Mouse (Mus musculus): Measurements from ENCODE around the gene Trmt13.

The Trmt13 gene

GRCm38 (mm10) chr3:116547430-116547829 is 67.0 kb downstream of the Trmt13 start:
- no peak for DNase-seq (ENCODE audit: low read depth, low spot score)

- DNase-seq (ENCODE audit: low read depth, low spot score): no peak
These were observed 71.9 kb downstream of the Trmt13 start for GRCm38 (mm10) chr3:116542532-116542931.

- no peak for DNase-seq (ENCODE audit: low read depth, low spot score)
These were observed 72.3 kb downstream of the Trmt13 start for GRCm38 (mm10) chr3:116542070-116542469.

- DNase-seq (ENCODE audit: low read depth, low spot score): no peak
These were observed 77.2 kb downstream of the Trmt13 start for GRCm38 (mm10) chr3:116537200-116537573.

GRCm38 (mm10) chr3:116536428-116537199 is 77.8 kb downstream of the Trmt13 start:
- no peak for DNase-seq (ENCODE audit: low read depth, low spot score)

All from CD4-positive, CD25-positive, alpha-beta regulatory T cell, adult 2 months (primary cell).